Mouse (Mus musculus): ENCODE results near the gene Gm9833.
"Not testable (repeated sequence)": the region's sequence is repeated elsewhere in the genome, so short reads cannot be mapped to it uniquely, and the experiment has no call there.

The Gm9833 gene

GRCm38 (mm10) chr3:10087994-10088393 lies at the start of gene Gm9833:
Gm9833 (plus strand) TSS chr3:10088110.
- not testable (repeated sequence) for DNase-seq (ENCODE audit: low read depth, low spot score)

DNA sequence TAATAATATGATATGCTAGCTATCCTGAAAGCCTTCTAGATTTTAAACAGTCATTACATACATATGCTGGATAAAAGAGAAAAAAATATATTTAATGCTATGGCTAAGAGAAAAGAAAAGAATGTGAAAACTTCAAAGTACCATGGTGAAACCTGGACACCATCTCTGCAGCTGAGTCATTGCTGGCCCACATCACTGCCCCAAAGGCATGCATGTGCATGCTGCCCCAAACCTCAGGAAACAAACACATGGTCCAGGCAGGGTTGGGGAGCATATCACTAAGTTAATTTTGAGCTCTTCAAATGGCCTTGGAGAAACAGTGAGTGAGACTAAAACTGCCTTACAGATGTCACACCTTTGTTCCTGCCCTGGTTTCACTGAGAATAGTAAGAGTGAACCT lies 17.8 kb upstream of the Gm9833 start:
- no peak for DNase-seq (ENCODE audit: low read depth, low spot score)

- DNase-seq (ENCODE audit: low read depth, low spot score), result no peak
Measured at GRCm38 (mm10) chr3:10075826-10076225, 12.1 kb upstream of the Gm9833 start.

- no peak for DNase-seq (ENCODE audit: low read depth, low spot score)
Measured at GRCm38 (mm10) chr3:10077096-10077841, 10.6 kb upstream of the Gm9833 start.

GRCm38 (mm10) chr3:10078113-10078512 lies 9.8 kb upstream of the Gm9833 start:
- no peak for DNase-seq (ENCODE audit: low read depth, low spot score)

DNA sequence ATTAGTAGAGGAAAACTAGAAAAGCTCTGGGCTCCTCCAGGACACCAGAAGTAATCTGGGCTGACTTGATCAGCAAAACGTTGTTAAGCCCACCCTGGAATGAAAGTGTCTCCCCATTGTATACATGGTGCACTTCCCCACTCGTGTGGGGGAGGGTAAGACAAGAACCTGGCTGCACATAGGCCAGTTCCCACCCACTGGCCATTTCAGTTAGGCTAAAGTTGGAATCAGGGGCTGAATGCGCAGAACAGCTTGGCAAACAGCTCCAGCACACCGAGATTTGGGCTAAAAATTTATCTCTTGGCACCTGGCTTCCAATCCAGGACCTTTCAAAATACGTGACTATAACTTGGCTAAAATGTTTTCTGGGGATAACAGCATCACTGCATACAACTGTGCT lies 6.6 kb upstream of the Gm9833 start:
- no peak for DNase-seq (ENCODE audit: low read depth, low spot score)

DNA sequence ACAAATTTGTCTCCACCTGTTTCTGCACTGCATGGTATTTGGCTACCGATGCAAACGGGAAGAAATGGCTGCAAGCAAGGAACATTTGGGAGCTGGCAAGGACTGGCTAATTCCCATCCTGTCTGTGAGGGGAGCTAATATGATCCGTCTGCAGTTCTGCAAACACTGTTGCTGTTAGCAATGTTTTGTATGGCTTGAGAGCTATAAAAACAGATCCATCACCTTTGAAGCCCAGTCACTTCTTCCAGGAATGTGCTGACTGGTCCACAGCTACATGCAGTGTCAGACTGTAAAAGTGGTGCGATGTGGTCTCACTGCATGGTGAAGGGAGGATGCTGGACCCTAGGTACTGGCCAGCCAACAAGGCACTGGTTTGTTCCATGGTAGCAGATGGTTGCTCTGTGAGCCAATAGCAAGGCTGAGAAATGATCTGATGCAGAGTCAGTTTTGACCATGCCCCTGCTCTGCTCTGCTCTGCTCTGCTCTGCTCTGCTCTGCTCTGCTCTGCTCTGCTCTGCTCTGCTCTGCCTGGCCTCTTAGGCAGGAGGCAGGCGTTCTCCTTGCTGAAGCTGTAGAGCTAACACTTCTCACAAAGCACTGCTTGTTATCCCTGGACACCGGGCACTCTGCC lies 5.9 kb upstream of the Gm9833 start:
- peak; percentile 17 for DNase-seq (ENCODE audit: low read depth, low spot score)

GRCm38 (mm10) chr3:10082545-10083062 lies 5.3 kb upstream of the Gm9833 start:
- no peak for DNase-seq (ENCODE audit: low read depth, low spot score)

DNA sequence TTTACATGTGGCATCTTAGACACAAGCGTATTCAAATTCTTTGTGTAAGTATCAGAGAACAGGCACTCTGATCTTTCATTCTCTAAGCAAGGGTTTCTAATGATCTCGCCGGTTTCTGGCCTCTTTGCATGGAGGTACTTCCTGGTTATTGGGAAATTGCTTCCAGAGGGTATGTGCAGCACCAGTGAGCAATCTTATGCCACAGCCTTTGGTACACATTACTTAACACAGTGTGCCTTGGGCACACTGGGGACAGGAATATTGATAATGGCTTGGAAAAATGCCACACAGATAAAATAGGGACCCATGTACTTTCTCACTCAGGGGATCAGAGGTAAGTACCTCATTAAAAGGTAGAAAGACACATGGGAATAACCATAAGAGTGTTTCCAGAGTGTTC lies 3.8 kb upstream of the Gm9833 start:
- no peak for DNase-seq (ENCODE audit: low read depth, low spot score)

- DNase-seq (ENCODE audit: low read depth, low spot score), result no peak
Measured at GRCm38 (mm10) chr3:10085396-10086119, 2.4 kb upstream of the Gm9833 start.

DNA sequence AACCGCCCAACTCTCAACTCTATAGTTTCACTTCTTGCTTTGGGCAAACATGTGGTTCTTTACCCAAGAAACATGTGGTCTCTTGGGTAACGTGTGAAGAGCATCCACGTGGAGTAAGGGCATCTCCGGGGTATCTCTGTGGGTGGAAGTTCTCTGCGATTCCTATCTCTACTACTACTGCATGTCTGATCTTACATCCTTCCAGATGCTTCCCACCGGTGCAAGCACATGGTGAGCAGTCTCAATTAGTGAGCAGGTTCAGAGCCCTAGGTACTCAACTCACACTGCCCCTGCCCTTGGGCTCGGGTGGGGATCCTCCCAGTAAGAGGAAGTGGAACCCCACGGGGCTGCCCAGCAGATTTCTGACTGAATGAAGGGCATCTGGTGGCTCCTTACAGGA lies 399 bp upstream of the Gm9833 start:
- DNase-seq (ENCODE audit: low read depth, low spot score), result no peak

DNA sequence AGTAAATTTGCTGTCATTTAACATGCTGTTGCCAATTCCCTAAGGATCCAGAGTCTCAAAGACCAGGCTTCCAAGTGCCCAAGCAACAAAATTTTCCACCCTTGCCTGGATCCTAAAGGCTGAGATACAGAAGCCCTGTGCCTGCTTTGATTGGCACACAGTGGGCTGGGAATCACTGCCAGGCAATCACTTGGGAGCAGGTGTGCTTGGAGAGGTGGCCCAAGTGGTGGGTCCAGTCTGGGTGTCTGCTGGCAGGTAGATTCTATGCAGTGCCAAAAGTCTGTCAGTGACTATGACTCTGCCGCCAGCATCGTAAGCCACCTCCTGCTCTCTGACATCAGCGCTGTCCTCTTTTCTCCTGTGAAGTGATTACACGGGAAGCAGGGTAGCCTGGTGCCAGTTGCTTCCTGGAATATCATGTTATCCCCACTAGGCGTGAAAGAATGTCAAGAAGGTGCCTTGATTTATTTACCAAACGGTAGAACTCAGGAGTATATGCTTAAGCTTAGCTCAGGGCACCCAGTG lies 3.8 kb downstream of the Gm9833 start:
- no peak for DNase-seq (ENCODE audit: low read depth, low spot score)

DNA sequence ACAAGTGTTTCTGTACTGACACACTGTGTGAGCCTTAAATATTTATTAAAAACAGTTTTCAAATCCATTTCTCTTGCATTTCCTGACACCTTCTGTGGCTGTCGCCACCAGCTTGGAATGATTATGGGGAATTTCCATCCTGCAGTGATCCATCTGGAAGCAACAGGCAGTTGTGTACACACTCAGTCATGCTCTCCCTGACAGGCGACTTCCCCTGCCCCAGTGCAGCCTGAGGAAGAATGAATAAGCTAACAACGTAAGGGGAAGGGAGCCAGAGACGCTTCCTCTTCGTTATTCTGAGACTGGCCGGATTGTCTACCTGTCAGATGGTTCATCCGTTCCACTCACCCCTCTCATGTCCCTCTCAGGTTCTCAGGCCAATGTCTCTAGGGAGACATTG lies 4.6 kb downstream of the Gm9833 start:
- peak; percentile 63 for DNase-seq (ENCODE audit: low read depth, low spot score)

DNA sequence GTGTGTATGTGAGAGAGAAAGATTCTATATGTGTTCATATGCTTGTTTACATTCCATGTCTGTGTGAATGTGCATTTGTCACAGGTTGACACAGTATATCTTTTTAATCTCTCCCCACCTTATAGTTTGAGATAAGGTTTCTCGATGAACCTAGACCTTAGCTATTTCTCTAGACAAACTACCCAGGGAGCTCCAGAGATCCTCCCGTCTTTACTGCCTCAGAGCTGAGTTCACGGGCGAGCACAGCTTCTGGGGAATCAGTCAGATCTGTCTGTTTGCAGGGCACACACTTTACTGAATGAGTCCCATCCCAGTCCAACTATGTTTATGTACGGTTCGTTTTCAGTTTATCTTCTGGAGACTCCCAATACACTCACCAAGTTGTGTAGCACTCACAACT lies 5.0 kb downstream of the Gm9833 start:
- DNase-seq (ENCODE audit: low read depth, low spot score), result no peak

DNA sequence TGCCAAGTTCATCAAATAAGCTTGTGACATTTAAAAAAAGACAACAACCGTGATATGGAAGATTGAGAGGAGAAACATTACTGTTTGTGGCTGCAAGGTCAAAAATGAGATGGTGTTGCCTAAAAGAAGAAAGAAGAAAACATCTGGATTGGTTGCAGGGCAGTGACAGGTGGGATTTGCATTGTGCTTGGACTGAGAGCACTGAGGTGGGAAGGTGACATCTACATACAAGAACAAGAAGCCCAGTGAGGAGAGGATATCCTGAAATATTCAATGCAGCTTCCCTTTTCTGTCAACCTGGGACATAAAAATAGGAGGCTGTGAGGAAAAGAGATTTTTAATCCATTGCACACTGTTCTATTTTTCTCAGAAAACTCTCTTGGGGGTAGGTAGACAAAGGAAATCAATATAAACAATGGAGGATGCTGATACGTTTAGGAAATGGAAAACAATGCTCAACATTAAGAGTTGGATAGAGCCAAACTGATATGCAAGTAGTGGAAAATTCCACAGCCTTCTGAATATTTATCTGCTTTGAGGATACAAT lies 7.2 kb downstream of the Gm9833 start:
- no peak for DNase-seq (ENCODE audit: low read depth, low spot score)

- no peak for DNase-seq (ENCODE audit: low read depth, low spot score)
Measured at GRCm38 (mm10) chr3:10099756-10100155, 11.8 kb downstream of the Gm9833 start.

- no peak for DNase-seq (ENCODE audit: low read depth, low spot score)
Measured at GRCm38 (mm10) chr3:10111570-10111969, 23.7 kb downstream of the Gm9833 start.

- no peak for DNase-seq (ENCODE audit: low read depth, low spot score)
Measured at GRCm38 (mm10) chr3:10112196-10112595, 24.3 kb downstream of the Gm9833 start.

GRCm38 (mm10) chr3:10112660-10113059 lies 24.8 kb downstream of the Gm9833 start:
- no peak for DNase-seq (ENCODE audit: low read depth, low spot score)

GRCm38 (mm10) chr3:10116531-10116930 lies 28.6 kb downstream of the Gm9833 start:
- no peak for DNase-seq (ENCODE audit: low read depth, low spot score)

DNA sequence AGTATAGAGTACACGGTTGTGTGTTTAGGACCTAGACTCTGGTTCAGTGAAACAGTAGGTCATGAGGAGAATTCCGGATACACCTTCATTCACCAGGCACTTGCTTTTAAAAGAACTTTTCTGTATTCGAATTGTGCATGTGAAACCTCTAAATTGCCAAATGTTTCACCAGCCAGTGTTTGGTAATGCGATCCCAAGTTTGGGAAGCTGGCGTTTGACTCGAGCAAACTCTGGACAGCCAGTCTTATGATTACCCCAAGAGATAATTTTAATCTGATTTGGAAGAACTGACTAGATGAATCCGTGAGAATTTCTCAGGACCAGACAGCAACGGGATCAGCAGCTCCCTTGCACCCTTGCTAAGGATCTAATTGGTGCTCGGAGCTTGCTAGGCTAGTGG lies 33.3 kb downstream of the Gm9833 start:
- no peak for DNase-seq (ENCODE audit: low read depth, low spot score)

Data from mesoderm, embryonic 11.5 days (tissue).